Mouse (Mus musculus): ENCODE measurements around the gene Gm9964.
"Not testable (repeated sequence)": the region's sequence is repeated elsewhere in the genome, so short reads cannot be mapped to it uniquely, and the experiment has no call there.

The Gm9964 gene

GRCm38 (mm10) chr11:79296856-79297491, at the start of gene Gm9964:
TSS of gene Gm9964 (minus strand) at chr11:79296906.
- DNase-seq = no peak

DNA sequence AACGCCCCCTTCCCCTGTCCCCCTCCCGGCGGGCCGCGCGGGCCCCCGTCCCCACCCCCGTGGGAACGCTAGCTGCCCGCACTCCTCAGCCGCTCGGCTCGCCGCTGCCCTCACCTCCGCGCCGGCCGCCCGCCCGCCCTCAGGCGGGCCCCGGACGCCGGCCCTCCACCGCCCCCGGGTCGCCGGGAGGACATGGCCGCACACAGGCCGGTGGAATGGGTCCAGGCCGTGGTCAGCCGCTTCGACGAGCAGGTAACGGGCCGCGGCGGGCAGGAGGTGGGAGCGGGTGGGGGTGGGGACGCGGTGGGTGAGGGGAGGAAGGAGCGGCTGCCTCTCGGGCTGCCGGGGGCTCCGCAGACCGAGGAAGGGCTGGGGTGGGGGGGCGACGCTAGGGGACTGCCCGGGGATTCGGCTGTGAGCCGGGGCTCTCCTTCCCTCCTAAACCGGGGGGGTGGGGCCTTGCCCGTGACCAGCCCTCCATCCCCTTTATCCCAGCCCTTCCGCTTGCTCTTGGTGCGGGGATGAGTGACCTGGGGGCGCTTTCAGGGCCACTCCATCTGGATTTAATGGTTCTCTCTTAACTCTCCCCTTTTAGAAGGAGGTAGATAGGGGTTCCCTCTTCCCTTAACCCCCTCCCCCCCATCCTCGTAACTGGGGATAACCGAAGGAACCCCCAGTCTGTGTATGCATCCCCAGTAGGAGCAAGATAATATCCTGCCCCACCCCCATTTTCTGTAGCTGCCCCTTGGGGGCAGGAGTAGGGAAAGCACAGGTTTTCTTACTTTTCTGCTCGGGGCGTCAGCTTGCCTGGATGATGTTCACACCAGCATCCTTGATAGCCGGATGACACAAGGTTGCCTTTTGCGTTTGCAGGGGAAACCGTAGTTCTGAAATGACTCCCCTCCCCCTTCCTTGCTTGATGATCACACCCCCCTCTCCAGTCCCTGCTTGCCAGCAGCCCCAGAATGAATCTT, 43.4 kb upstream of the Gm9964 start:
- peak; percentile 45 for DNase-seq

- peak; percentile 85 for DNase-seq
Measured at GRCm38 (mm10) chr11:79339234-79339807, 42.6 kb upstream of the Gm9964 start, which contains the start of gene Nf1. TSS of gene Nf1 (plus strand) at chr11:79339693.

DNA sequence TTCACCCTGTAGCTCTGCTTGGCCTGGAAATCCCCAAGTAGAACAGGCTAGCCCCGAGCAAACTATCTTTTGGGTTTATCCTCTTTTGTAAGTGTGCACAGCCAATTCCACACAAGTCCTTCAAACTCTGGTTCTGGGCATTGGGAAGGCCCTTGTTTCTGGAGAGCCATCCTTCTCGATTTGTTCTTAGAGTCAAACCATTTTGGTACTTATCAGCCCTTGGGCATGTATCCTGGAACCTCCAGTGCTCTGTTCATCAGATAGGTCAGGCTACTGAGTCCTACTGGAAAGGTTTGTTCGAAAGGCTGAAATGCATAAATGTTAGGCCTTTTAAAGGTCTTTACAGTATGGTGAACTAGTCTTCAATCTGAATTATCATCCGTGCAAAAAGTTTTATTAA, 41.9 kb upstream of the Gm9964 start:
- no peak for DNase-seq

GRCm38 (mm10) chr11:79336722-79337267, 40.1 kb upstream of the Gm9964 start:
- peak; percentile 51 for DNase-seq

DNA sequence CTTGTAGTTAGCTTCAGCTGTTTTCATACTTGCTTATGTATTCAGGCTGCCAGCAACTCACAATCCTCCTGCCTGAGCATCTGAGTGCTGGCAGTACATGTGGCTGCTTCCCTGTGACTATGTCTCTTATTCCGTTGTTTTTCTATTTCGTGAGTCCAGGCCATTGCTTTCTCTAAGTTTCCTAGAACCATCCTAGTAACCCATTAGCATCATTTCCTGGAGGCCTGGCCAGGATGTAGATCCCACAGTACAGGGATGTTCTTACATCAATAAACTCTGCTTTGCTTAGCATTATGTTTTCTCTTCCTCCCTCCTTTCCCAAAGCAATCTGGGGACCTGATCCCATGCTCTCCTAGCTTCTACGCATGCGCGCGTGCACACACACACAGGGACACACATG, 38.4 kb upstream of the Gm9964 start:
- no peak for DNase-seq

- DNase-seq = no peak
Measured at GRCm38 (mm10) chr11:79329585-79329984, 32.9 kb upstream of the Gm9964 start.

GRCm38 (mm10) chr11:79328060-79328459, 31.4 kb upstream of the Gm9964 start:
- DNase-seq = no peak

DNA sequence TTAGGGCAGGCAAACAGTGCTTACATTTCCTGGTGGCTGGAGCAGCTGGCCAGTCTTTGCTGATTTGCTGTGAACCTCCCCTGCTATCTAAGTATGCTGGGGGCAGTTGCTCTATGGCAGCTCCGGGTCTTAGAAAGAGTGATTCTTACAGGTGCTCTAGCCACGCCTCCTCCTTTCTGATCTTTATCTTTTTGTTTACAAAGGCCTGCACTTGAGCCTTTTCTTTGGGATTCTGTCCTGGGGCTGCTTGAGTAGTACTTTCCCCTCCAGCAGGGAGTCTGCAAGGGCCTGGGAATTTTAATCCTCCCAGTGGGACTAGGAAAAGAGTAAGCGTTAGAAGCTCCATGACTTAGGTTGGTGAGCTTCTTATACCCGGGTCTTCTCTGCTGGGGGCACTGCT, 30.4 kb upstream of the Gm9964 start:
- DNase-seq = no peak

GRCm38 (mm10) chr11:79325663-79326062, 29.0 kb upstream of the Gm9964 start:
- DNase-seq = no peak

DNA sequence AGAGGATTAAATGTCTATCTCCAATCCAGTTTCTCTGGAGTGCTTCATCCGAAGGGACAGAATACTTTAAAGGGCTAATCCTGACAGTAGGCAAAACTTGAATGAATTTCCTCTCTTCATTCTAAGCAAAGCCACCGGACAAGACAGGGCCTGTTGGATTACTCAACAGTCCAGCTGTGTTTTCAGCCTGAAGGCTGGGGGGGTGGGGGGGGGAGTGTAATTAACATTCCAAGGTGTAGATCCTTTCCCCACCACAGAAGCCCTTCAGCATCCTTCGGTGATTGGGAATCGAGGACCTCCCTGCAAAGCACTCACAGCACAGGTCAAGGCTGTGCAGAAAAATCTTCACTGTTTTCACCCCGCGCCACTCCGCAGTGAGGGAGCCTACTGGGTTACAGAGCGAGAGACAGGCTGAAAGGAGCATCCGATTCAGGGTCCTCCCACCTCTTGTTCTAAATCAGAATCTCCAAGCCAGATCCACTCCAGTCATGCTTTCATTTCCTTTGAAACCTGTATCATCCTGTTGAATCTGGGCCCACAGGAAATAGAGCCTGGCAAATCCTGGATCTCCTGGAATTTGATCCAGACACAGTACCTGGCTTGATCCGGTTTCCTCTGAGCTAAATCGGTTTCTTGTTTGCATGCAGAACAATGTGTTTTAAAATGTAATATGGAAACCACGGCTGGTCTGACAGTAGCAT, 27.4 kb upstream of the Gm9964 start:
- no peak for DNase-seq

- no peak for DNase-seq
Measured at GRCm38 (mm10) chr11:79319807-79320206, 23.1 kb upstream of the Gm9964 start.

DNA sequence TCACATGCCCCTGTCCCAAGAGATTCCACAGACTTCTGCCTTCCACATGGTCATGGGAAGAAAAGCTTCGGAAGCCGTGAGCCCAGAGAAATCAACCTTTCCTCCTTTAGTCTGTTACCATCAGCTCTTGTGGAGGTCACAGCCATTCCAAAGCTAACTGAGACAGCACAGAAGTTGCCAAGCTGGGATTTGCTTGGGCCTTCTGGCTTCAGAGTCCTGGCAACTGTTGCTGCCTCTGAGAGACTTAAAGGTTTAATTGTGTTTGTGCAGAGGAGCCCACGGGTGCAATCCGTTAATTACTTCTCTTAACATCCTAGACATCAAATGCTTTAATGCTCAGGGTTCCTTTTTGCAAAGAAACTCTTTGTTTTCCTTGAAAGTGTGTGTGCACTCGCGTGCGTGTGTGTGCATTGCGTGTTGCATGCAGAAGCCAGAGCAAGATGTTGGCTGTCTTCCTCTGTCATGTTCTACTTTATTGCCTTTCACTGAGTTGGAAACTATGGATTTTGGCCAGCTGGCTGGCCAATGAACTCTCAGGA, 20.2 kb upstream of the Gm9964 start:
- DNase-seq = no peak

DNA sequence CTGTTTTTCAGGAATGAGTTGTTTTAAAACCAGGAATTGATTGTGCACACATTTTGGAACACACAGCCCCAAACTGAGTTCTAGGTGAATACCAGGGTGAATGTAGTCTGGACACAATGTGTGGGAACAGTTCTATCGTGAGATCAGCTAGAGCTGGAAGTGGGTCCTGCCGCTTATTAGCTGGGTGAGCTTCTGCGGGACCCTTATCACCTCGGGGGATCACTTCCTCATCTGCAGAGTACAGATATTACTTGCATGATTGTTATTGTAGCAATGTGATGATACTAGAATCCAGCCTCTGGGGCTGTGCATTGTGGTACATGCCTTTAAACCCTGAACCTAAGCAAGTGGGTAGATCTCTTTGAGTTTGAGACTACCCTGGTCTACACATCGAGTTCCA, 13.8 kb upstream of the Gm9964 start:
- DNase-seq = no peak

DNA sequence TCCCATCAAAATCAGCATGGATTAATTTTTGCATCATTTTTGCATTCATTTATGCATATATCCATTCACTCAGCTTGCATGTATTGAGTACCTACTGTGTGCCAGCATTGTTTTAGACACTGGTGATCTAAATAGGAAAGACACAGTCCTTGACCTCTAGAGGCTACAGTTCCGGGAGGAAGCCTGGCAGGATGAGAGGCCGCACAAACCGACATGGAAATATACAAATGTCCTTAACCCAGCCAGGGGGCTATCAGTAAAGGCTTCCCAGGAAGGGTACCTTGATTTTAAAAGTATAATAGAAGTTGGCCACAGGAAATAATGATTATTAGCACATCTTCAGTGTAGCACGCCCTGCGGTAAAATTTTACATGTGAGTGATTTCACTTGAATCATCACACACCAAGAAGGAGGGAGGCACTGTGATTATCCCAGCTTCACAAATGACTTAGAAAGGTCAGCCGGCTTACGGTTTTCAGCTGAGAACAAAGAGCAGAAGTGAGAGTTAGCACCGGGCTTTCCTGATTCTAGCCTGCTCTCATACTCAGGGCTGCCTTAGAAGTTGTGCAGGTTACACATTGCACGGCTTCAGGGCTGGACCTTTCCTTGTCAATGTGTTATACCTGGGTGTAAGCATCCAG, 11.0 kb upstream of the Gm9964 start:
- no peak for DNase-seq

GRCm38 (mm10) chr11:79306996-79307395, 10.3 kb upstream of the Gm9964 start:
- DNase-seq = peak; percentile 7

- no peak for DNase-seq
Measured at GRCm38 (mm10) chr11:79306510-79306909, 9.8 kb upstream of the Gm9964 start.

DNA sequence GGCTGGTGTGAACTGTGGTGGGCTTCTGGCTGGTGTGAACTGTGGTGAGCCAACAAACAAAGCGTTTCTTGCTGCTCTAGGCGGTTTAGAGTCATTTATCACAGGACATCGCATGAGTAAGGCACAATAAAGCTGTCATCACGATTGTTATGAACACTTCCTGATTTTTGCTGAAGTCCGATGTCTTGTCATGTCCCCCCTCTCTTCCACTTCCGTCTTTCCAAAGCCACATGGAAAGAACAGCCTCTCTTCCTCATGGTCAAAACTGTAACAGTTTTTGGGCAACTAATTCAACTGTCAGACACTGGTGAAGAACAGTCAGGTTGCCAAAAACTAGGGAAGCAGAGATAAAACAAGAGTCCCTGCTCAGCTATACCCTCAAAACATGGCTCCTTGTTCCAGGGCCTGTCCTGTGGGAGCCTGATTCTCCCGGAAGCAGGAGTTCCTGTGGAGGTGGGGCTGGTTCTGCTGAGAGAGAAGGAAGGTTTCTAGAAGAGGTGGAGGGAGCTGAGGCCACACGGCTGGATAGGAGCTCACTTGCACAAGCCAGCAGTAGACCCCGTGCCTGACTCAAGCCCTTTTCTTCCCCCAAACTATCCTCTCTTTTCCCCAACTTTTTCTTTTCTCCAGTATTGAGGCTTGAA, 9.1 kb upstream of the Gm9964 start:
- no peak for DNase-seq

DNA sequence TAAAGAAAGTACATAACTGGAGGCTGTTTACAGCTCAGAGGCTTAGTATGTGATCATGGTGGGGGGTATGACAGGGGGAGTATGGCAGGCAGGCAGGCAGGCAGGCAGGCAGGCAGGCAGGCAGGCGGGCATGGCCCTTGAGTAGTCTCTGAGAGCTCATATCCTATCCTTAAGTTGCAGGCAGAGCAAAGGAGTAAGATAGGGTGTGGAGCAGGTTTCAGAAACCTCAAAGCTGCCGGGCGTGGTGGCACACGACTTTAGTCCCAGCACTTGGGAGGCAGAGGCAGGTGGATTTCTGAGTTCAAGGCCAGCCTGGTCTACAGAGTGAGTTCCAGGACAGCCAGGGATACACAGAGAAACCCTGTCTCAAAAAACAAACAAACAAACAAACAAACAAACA, 7.5 kb upstream of the Gm9964 start:
- DNase-seq = not testable (repeated sequence)

DNA sequence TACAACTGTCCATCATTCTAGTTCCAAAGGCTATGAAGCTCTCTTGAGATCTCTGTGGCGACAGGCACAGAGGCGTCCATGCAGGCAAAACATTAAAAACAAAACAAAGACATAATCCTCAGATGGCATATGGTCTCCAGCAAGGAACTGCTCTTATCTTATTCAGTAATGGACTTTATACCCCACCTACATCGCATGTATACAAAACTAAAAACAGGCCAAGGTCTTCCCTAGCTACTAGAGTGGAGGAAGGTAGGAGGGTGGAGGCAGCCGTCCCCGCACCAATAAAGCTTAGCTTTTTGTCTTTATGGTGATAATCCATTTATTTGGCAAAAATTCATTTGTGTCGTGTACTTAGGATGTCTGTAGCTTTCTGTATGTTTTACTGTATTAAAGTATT, 6.4 kb upstream of the Gm9964 start:
- no peak for DNase-seq

GRCm38 (mm10) chr11:79299719-79300431, 3.2 kb upstream of the Gm9964 start:
- DNase-seq = no peak
